Mouse (Mus musculus) kidney, embryonic 16.5 days (tissue): ENCODE measurements around the gene Gm6408. TPM values are rescaled to one million over a fixed set of nuclear protein-coding genes. Genes with fewer than 3 reads are reported as not detected.
"Not testable (repeated sequence)": the region's sequence is repeated elsewhere in the genome, so short reads cannot be mapped to it uniquely, and the experiment has no call there.

ENCODE experiments used
- ATAC-seq: fragments of 200-750 bp; cut with Nextera tagmentation; 2 replicates; pipeline ENCODE4 v1.8.0; 2017; ENCODE audit warnings: moderate TSS enrichment; ENCODE audit not compliant: low FRiP score, low TSS enrichment
- H3K27ac ChIP-seq: fragments of 300-500 bp; sonication (generic); 2 replicates; pipeline ENCODE4 v1.5.1; 2014; ENCODE audit warnings: low read length
- H3K27me3 ChIP-seq: fragments of 300-500 bp; sonication (generic); 2 replicates; pipeline ENCODE4 v1.6.1; 2014; ENCODE audit warnings: low read length, control low read depth, mixed read lengths; ENCODE audit not compliant: insufficient read depth
- H3K36me3 ChIP-seq: fragments of 300-500 bp; sonication (generic); 2 replicates; pipeline ENCODE4 v1.6.1; 2014; ENCODE audit warnings: low read length, control low read depth, mixed read lengths; ENCODE audit not compliant: insufficient read depth
- H3K4me1 ChIP-seq: fragments of 300-500 bp; sonication (generic); 2 replicates; pipeline ENCODE4 v1.6.1; 2014; ENCODE audit warnings: low read length, control low read depth, mixed read lengths; ENCODE audit not compliant: insufficient read depth
- H3K4me2 ChIP-seq: fragments of 300-500 bp; sonication (generic); replicated peaks from 2 replicates; pipeline ENCODE4 v1.6.1; 2014; ENCODE audit warnings: low read depth, low read length
- H3K4me3 ChIP-seq: fragments of 300-500 bp; sonication (generic); 2 replicates; pipeline ENCODE4 v1.5.1; 2014; ENCODE audit warnings: mild to moderate bottlenecking, low read length
- H3K9ac ChIP-seq: fragments of 300-500 bp; sonication (generic); replicated peaks from 2 replicates; pipeline ENCODE4 v1.6.1; 2014; ENCODE audit warnings: low read length
- H3K9me3 ChIP-seq: fragments of 300-500 bp; sonication (generic); 2 replicates; pipeline ENCODE4 v1.6.1; 2016; ENCODE audit warnings: low read length, control low read depth
- WGBS: fragments of 180-500 bp; shearing (Covaris S2); extraction: QIAGEN DNeasy Blood & Tissue Kit; methylation state at CpG from one replicate; pipeline ENCODE4 v1.1.7; 2014; 5-methylcytosine and 5-hydroxymethylcytosine counted together
- polyA plus RNA-seq: library from polyadenylated mRNA; unstranded; fragments of >200 nt; fragmentation: Nextera tagmentation; extraction: Ambion mirVana; gene quantifications from 2 replicates; pipeline ENCODE4 v1.2.1, GENCODE M21; 2015

The Gm6408 gene
- polyA plus RNA-seq, 1 experiment from 2014 or later: not detected

DNA sequence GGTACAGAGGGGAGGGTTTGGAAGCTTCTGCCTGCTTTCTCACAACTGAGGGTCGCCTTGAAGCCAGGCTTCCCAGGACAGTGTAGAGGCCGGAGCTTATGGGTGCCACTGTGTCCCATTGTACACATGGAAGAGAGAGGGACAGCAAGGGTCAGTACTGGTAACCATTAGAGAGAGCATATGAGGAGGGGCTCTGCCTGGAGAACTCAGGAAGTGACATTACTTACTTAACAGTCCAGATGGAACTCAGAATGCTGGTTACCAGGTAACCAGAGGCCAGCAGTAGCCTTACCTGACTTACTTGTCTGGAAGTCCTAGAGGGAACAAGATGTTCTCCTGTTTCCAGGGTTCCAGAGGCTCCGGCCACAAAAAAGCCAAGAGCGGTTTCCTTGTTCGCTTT is 32.1 kb downstream of the Gm6408 start, which contains the start of gene Gm3402:
Gene Gm3402, plus strand, starts transcription at position 301 of the 400 bp plus-strand sequence.
- not testable (repeated sequence) for H3K4me3 ChIP-seq, H3K4me1 ChIP-seq, H3K9me3 ChIP-seq, H3K27me3 ChIP-seq, H3K9ac ChIP-seq, H3K36me3 ChIP-seq, H3K27ac ChIP-seq, ATAC-seq, H3K4me2 ChIP-seq
- WGBS: no CpG with 5 or more reads among the region's 5 CpGs

DNA sequence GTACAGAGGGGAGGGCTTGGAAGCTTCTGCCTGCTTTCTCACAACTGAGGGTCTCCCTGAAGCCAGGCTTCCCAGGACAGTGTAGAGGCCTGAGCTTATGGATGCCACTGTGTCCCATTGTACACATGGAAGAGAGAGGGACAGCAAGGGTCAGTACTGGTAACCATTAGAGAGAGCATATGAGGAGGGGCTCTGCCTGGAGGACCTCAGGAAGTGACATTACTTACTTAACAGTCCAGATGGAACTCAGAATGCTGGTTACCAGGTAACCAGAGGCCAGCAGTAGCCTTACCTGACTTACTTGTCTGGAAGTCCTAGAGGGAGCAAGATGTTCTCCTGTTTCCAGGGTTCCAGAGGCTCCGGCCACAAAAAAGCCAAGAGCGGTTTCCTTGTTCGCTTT is 43.7 kb downstream of the Gm6408 start, which contains the start of gene Gm3404:
Gene Gm3404, plus strand, starts transcription at position 301 of the 400 bp plus-strand sequence.
- H3K4me1 ChIP-seq, H3K27ac ChIP-seq, H3K36me3 ChIP-seq, H3K9me3 ChIP-seq, H3K4me3 ChIP-seq, H3K27me3 ChIP-seq, H3K9ac ChIP-seq, H3K4me2 ChIP-seq, ATAC-seq: not testable (repeated sequence)
- WGBS: 100% methylated on average over 2 of the region's 3 CpGs

Other genes starting within 250 kb of the Gm6408 start
- 3.0 and 3.5 TPM in 2 replicates for gene Wasf3, start 97.0 kb upstream of the Gm6408 start, polyA plus RNA-seq
- not detected in 2 replicates for gene Gm6370, start 9.4 kb downstream of the Gm6408 start, polyA plus RNA-seq
- gene 4930449I24Rik, start 20.4 kb downstream of the Gm6408 start, polyA plus RNA-seq: not detected in 2 replicates
- gene Gm3402, start 32.2 kb downstream of the Gm6408 start, polyA plus RNA-seq: not detected in 2 replicates
- gene Gm3404, start 43.8 kb downstream of the Gm6408 start, polyA plus RNA-seq: not detected in 2 replicates
- not detected in 2 replicates for gene Gm3409, start 55.7 kb downstream of the Gm6408 start, polyA plus RNA-seq
- gene Gm3415, start 74.2 kb downstream of the Gm6408 start, polyA plus RNA-seq: not detected in 2 replicates
- 0.76 and 1.1 TPM in 2 replicates for gene Gpr12, start 103.3 kb downstream of the Gm6408 start, polyA plus RNA-seq